Mouse (Mus musculus) erythroblast, embryonic 14.5 days (primary cell): ENCODE data around the gene Rcor1.

Source experiments
- GATA1 ChIP-seq: IDR thresholded peaks from 2 replicates; pipeline ENCODE4 v1.6.1; 2012; ENCODE audit warnings: low read length, inconsistent platforms, mixed read lengths
- TAL1 ChIP-seq: IDR thresholded peaks from 3 replicates; pipeline ENCODE4 v1.6.1; 2012; ENCODE audit warnings: low read length, inconsistent platforms, mixed read lengths

GRCm38 (mm10) chr12:110999820-111000219 lies 39.3 kb upstream of the Rcor1 start:
- TF ChIP-seq GATA1 = no peak
- TF ChIP-seq TAL1 = no peak
